Mouse (Mus musculus): ENCODE measurements around the gene Inpp5a.

DNA sequence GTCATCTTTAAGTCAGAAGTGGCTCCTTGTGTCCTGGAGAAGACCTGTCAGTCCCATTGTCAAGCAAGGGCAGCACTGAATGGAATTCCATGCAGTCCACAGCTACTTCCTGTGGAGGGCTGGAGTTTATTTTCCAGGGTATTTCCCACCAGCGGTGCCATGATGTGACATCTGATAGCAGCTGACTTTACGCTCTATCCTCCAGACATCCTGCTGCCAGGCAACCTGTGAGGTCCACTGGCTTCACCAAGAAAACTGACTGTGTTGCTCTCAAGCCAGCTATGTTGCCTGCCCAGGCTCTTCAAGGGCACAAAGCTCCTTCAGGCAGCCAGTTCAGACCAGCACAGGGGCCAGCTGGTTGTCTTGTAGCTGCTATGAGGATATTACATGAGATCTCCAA is 79.5 kb downstream of the Inpp5a start:
- TF ChIP-seq POLR2A (IDR thresholded peaks at IDR 0.05; ENCODE audit: borderline replicate concordance, extremely low read depth, insufficient read depth, insufficient read length, poor library complexity, severe bottlenecking) (no peak), CTCF (IDR thresholded peaks at IDR 0.05; ENCODE audit: borderline replicate concordance, extremely low read depth, insufficient read depth, insufficient read length) (no peak)

All from brain, embryonic 14.5 days (tissue).